Mouse (Mus musculus) retina, adult 2 months (tissue): ENCODE data around the gene Gm38431.

ENCODE experiments used
- DNase-seq: peaks from one replicate; pipeline ENCODE4 v3.0.0-alpha.2; 2012; ENCODE audit warnings: low read depth, low spot score

Gm38431 gene

DNA sequence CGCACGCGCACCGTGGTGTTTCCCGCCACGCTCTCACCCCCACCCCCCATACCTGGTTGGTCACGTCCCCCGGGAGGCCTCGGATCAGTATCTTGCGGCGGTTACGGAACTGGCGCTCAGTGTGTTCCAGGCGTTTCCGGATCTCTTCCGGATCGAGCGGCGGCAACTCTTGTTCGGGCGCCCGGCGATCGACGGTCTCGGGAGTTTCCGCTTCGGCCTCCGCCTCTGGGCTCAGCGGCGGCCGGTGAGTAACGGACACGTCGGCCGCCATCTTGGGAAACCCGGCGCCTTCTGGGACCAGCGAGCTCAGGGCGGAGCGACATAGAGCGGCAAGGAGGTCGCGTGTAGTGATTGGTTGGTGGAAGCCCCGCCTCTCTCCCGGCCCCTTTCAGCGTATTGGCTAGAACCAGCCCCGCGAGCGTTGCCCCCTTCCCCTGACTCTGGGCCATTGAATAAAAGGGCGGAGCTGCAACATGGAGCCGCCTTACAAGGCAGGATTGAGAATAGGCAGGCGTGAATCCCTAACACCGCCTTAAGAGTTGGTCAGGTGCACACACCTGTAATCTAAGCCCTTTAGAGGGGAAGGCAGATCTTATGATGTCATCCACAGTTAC, at the start of gene Gm38431, which contains the start of gene Raver1:
Gene Gm38431 (minus strand): TSS at position 291 of the 614 bp plus-strand sequence.
Gene Raver1 (minus strand): TSS at position 302 of the 614 bp plus-strand sequence.
- peak; percentile 92 for DNase-seq

DNA sequence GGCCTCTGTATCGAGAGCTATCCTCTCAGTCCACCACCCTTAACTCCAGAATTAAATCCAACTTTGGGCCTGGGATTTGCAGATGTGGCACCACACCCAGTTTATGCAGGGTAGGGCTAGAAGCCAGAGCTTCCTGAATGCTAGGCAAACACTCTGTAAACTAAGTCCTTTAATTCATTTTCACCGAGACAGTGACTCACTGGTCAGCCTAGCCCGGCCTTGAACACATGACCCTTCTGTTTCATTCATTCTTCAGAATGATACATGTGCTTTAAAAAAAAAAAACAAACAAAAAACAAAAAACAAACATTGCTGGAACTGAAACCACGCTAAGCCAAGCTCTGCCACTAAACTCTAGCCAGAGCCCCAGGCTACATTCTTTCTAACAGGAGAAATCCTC, 46.6 kb upstream of the Gm38431 start:
- no peak for DNase-seq

DNA sequence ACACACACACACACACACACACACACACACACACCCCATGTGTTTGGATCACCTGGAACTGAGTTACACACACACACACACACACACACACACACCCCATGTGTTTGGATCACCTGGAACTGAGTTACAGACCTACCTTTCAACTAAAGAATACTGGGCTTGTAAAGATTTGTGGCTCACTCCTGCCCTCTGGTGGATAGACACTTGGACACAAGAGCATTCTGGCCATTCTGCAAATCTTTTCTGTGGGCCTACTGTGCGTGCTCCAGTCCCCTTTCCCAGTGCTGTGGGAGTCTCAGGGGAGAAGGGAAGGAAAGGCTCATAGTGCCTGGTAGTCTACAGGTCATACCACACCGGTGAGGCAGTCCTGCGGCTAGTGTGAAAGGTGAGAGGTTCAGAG, 45.4 kb upstream of the Gm38431 start:
- no peak for DNase-seq

DNA sequence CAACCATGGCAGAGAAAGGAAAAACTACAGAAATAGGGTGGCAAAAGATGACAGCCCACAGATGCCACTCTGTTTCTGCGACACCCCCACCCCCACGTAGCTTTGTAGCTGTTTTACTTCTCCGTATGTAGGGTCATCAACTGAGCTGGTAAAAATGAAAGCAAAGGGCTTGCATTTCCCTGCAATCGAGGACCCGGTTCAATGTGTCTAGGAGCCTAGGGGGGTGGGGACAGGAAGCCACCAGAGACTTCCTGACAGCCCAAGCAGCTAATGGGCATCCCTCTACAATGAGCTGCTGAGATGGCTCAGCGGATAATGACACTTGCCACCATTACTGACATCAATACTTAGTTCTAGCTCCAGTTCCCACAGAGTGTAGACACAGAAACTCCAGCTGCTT, 44.6 kb upstream of the Gm38431 start:
- DNase-seq = no peak

DNA sequence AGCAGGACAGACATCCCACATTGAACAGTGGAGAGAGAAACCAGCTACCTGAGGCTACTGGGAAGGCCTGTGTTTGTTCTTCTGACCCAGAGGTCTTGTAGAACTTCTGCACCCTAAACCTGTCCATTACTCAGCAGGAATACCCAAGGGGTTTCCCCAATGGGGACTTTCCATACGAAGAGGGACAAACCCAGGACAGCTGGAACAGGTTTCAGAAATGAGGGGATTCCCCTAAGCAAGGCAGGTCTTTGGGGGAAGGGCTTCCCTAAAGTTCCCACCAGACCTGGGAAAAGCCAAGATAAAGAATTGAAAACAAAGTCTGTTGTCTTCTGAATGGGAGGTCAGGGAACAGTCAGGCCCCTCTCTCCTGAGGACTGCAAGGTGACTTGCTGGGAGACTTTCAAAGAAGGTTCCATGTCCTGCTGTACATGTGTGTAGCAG, 44.2 kb upstream of the Gm38431 start:
- no peak for DNase-seq

DNA sequence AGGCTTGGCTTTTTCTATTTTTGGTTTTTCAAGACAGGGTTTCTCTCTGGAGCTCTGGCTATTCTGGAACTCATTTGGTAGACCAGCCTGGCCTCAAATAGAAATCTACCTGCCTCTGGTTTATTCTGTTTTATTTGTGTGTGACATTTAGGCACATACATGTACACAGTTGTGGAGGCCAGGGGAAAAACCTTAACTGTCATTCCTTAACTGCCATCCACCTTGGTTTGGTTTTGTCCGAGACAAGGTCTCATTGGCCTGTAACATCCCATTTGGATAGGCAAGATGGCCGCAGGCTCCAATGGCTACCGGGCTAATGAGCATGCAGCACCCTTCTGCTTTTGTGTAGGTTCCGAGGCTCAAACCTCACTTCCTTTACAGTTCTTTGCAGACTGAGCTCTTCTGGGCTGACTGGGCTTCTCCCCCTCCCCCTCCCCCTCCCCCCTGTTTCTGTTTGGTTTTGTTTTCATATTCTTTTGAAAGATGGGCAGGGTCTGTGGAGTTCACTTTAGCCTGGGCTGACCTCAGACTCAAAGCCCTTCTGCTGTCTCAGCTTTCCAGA, 43.6 kb upstream of the Gm38431 start:
- DNase-seq = no peak

DNA sequence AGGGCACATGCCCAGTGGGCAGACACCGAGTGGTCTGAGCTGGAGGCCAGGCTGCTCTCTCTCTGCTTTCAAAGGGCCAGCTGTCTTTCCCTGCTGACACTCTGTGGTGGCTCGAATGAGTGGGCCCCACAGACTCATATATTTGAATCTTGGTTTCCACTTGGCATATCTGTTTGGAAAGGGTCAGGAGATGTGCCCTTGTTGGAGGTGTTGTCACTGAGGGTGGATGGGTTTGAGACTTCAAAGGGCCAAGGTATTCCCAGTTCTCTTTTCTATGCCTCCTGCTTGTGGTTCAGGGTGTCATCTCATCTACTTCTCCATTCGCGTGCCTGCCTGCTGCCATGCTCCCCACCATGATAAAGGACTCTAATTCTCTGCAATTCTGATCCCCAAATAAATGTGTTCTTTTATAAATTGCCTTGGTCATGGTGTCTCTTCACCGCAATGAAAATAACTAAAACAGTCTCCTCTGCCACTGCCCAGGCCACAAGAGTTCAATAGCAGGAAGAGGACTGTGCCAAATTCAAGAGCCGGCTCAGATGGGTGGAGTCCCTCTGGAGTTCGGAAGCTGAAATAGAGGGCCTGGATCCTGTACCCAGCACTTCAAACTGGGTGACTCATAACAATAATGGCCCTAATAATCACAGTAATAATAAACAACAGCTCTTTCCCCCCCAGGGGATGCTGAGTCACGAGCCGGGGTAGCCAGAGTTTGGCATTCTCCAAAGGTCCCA, 43.0 kb upstream of the Gm38431 start:
- no peak for DNase-seq

DNA sequence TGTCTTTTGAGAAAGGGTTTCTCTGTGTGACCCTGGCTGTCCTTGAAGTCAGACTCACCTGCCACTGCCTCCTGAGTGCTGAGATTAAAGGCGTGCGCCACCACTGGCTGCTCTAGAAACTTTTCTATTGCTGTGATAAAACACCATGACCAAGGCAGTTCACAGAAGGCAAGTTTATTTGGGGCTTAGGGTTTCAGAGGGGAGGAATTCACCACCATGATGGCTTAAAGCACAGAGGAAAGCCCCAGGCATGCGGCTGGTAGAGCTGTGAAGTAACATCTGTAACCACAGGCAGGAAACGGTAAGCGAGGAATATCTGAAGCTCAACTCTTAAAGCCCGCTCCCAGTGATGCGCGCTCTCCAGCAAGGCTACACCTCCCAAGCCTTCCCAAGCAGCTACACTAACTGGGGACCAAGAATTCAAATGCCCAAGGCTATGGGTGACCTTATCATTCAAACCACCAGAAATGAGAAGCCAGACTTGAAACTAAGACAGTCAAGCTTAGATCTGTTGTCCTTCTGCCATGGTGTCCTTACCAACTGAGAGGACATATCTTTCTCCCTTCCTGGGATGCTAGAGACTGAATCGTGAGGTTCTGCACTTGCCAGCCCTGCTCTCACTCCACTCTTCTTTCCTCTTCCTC, 41.4 kb upstream of the Gm38431 start:
- DNase-seq = no peak

DNA sequence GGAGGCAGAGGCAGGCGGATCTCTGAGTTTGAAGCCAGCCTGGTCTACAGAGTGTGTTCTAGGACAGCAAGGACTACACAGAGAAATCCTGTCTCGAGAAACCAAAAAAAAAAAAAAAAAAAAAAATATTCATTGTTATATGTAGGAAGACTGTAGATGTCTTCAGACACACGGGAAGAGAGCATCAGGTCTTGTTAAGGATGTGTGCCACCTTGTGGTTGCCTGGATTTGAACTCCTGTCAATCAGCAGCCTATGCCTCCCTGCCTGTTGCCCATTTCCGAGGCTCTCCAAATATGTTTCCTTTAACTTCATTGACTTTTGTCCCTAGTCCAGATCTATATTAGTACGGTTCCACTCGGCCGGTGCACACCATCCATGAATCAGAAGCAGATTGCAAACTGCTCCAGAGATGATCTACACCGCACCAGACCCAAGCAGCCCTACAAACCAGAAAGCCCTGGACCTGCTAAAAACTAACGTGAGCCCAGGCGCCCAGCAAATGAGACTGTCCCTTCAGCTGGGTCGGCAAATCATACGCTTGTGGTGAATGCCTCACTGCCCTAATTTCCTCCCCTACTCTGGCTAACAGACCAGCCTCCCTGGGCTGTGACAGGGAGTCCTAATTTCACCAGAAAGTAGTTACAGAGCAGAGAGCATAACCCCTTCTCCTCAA, 40.4 kb upstream of the Gm38431 start:
- no peak for DNase-seq

DNA sequence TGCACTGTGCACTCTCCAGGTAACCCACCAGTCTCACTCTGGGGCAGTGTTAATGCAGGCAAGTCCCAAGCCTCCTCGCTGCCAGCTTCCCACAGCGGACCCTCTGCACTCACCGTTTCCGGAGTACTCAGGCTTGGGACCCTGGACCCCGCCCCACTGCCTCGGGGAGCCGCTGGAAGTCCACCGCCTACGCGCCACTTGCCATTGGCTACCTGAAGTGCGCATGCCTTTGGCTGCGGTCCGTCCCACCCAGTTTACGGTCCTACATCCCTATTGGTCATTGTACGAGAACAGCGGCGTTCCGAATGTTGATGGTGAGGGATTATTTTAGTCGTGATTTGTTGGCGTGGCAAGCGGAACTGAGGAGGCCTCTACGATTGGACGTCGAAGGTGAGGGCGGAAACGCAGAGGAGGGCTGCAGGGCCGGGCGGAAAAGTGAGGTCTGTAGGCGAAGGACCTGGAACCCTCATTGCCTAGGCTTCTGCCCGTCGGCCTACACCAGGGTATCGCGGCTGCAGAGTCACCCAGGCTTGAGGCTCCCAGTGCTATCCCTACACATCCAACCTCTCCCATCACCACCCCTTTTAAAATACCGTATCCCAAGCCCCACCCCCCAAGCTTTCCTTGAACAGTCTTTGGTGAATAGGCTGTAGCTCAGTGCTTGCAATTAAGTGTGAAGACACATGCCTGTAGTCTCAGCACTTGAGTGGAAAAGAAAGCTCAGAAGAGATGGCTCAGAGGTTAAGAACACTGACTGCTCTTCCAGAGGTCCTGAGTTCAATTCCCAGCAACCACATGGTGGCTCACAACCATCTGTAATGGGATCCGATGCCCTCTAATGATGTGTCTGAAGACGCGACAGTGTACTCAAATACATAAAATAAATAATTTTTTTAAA, 39.5 kb upstream of the Gm38431 start, which contains the start of gene Tyk2:
Gene Tyk2 (minus strand): TSS at position 185 of the 898 bp plus-strand sequence.
- peak; percentile 74 for DNase-seq

DNA sequence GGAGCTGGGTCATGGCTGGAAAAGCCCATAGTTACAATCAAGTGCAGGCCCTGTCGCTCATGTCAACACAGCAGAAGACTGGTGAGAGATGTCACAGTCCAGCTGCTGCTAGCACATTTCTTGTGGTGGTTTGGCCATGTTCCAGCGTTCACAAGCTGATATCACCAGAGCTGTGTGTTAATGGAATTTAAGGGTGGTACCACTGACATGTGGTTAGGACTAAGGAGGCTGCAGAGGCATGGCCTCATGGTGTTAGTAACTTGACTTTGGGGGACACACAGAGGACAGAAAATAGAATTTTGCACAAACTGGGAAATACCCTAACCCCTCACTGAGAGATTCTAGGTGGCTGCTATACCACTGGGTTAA, 34.4 kb upstream of the Gm38431 start:
- DNase-seq = no peak

DNA sequence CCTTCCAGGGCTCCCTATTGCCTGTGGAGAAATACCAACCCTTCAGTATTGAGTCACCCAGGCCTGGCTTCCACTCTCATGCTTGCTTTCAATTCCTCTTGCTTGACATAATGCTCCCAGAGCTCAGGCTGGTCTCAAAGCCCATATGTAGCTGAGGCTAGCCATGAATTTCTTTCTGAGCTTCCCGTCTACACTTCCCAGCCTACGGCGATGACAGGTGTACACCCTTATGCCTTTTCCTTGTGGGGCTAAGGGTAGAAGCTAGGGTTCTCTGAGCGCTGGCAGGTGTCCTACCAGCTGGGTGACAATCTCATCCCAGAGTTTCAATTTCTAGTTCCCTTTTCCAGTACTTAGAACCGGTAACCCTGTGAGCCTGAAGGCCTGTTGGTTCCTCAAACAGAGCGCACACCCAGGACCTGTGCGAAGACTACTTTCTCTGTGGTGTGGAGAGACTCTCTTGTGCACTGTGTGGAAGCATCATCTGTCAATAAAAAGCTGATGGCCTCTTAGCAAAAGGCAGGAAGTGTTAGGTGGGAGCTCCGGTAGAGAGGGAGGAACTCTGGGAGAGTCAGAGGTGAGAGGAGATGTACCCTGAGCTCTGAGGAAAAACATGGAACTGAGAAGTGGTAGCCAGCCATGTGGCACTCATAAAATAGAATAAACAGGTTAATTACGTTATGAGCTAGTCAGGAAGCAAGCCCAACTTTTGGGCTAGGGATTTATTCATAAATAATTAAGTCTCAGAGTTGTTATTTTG, 33.9 kb upstream of the Gm38431 start:
- DNase-seq = no peak

DNA sequence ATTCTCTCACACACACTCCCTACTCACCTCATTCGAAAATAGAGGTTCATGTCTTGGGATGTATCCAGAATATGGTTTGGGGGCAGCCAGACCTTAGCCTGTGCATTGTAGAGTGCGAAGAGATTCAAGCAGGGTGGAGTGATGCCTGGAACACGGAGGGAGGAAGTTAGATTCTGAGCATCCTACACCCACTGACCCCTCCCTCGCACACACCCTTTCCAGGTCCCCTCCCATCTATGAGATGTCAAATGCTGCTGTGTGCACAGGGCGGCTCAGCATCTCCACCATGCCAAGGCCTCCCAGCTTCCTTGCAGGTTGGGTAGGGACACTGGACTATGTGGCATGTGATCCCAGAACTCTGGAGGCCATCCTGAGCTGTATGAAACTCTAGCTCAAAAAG, 33.0 kb upstream of the Gm38431 start:
- no peak for DNase-seq

DNA sequence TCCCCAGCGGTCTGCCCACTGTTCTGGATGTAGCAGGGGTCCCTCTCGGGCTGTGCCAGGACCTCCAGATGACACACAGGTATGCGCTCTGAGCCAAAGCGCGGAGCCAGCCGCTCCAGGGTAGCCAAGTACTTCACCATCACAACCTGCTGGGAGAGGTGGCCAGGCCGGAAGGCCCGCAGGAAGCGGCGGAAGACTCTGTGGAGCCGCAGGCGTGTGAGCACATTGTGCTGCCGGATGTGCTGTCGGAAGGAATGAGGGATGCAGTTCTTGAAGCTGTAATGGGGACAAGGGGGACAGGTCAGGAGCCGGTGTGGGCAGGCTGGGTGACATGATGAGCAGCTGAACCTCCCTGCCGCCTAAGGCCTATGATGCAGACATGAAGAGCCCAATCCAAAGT, 29.7 kb upstream of the Gm38431 start:
- DNase-seq = no peak

DNA sequence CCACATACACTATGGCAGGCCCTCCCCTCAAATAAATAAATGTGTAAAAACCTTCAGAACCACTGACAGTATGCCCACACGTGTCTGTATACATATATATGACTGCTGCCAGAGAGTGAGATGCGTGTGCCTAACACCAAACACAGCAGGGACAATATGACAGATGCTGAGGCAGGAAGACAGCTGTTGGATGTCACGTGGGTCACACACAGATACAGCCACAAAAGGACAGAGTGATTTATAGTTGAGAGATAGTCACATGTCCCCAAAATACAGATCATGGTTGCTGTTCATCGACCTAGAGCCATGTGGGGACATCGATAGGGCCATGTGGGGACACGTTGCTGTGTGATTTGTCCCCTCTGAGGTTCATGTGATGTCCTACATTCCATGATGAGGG, 25.3 kb upstream of the Gm38431 start:
- no peak for DNase-seq

DNA sequence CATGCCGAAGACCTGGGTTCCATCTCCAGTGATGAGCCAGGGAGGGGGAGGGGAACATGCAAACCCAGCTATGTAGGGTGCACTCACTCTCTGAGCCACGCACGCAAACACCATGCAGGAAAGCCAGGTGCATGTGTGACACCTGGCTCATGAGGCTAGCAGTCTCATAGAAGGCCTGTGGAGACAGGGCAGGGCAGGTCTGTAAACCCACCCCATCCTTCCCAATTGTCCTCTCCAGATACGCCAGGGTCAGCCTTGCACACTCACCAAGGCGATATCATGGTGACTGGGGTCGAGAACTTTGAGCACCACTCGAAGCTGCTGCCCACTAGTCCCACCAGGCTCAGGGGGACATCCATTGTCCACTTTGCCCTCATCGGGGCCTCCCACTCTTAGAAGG, 23.3 kb upstream of the Gm38431 start:
- DNase-seq = no peak

DNA sequence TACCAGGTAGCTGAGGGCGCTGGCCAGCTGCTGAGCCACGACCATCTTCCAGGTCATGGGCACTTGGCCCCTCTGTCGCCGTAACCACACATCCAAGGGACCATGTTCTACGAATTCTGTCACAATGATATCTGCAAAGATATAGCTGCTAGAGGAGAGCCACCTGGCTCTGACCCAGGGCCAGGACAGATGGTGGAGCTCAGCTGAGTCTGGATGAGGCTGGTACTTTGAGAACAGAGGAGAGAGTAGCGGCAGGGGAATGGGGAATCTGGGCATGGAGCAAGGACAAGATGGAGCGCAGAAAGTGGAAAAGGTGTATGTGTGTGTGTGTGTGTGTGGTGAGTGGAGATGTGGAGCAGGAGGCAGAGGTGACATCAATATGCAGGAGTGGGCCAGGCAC, 22.4 kb upstream of the Gm38431 start:
- no peak for DNase-seq

DNA sequence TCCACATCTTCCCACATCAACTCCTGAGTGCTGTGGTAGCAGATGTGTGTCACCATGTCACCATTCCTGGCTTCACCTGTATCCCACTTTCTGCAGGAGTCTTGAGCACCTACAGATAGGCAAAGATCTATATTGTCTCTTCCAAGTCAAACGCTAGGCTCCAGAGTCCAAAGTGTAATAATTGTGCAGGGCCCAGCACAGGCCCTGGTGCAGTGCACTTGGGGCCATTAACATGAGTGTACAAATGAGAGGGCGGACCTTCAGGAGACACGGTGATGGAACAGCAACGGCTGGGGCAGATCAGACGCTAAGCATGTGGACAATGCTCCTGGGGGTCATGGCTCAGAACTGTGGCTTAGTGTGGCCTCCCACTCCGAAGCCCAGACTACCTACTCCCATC, 22.0 kb upstream of the Gm38431 start:
- no peak for DNase-seq

DNA sequence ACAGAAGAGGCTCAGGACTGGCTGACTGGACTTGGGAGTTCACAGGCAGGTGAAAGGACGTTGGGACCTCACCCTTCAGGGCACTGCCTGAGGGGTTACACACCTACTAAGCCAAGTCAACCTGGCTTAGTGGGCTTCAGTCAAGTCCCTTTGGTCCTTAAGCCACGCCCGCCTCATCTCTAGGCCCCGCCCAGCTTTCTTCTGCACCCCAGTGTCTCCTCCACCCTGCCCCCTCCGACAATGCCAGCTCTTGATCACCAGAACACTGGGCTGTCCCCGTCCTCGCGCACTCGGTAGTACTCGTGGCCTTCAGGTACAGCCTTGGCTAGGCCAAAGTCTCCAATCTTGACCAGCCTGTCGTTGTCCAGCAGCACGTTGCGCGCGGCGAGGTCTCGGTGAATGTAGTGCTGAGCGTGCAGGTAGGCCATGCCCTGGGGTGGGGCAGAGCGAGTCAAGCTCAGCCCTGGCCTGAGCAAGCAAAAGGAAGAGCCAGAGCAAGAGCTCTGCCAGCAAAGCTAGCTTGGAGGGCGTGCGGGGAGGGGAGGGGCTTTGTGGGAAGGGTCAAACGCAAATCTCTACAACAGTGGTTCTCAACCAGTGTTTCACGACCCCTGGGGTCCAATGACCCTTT, 15.9 kb upstream of the Gm38431 start:
- DNase-seq = no peak
